Mouse (Mus musculus) monocyte, adult 5-6 weeks (primary cell): ENCODE data around the gene Slc23a4. TPM values are rescaled to one million over a fixed set of nuclear protein-coding genes. Genes with fewer than 3 reads are reported as not detected.

Experiments
- ATAC-seq: fragments of 153-309, 156-312 bp; replicated peaks from 2 replicates; pipeline ENCODE4 v1.8.0; 2017; ENCODE audit warnings: mild to moderate bottlenecking; ENCODE audit not compliant: low TSS enrichment, insufficient number of reproducible peaks, severe bottlenecking, poor library complexity, low FRiP score
- total RNA-seq: library from RNA; stranded (forward); fragments of 200-1000, 200-491, 200-594 nt; gene quantifications from 3 replicates; pipeline ENCODE4 v1.2.3, GENCODE M21; 2017

Slc23a4 gene
- total RNA-seq, 1 experiment from 2014 or later: not detected

GRCm38 (mm10) chr6:34900990-34901389 lies 87.2 kb downstream of the Slc23a4 start:
- no peak for ATAC-seq

- no peak for ATAC-seq
Observed at GRCm38 (mm10) chr6:34899127-34899526, 89.1 kb downstream of the Slc23a4 start.

GRCm38 (mm10) chr6:34896168-34896780 lies 91.9 kb downstream of the Slc23a4 start:
- ATAC-seq: no peak

- no peak for ATAC-seq
Observed at GRCm38 (mm10) chr6:34895569-34895968, 92.6 kb downstream of the Slc23a4 start.

Other genes starting within 250 kb of the Slc23a4 start
- gene Agbl3, start 208.0 kb downstream of the Slc23a4 start, total RNA-seq: 0.53 to 3.0 TPM in 2 of 3 replicates, not detected in the other
- 8.0 to 21.4 TPM (median 8.5 TPM) in 3 replicates for gene Tmem140, start 125.3 kb downstream of the Slc23a4 start, total RNA-seq
- 6.1 to 7.3 TPM (median 6.3 TPM) in 3 replicates for gene Cyren, start 110.3 kb downstream of the Slc23a4 start, total RNA-seq
- gene Wdr91, start 77.5 kb downstream of the Slc23a4 start, total RNA-seq: 14.8 to 23.2 TPM (median 20.6 TPM) in 3 replicates
- not detected in 3 replicates for gene Stra8, start 68.2 kb downstream of the Slc23a4 start, total RNA-seq
- gene Cnot4, start 145.3 kb upstream of the Slc23a4 start, total RNA-seq: 26.6 to 46.2 TPM (median 26.8 TPM) in 3 replicates
- gene Nup205, start 189.0 kb upstream of the Slc23a4 start, total RNA-seq: 18.1 to 36.9 TPM (median 19.8 TPM) in 3 replicates